Mouse (Mus musculus): ENCODE results near the gene Pask.

The Pask gene

GRCm38 (mm10) chr1:93289678-93290214, 53.5 kb downstream of the Pask start:
- no peak for DNase-seq (ENCODE audit: low spot score)

- no peak for DNase-seq (ENCODE audit: low spot score)
Measured at GRCm38 (mm10) chr1:93277041-93277440, 66.2 kb downstream of the Pask start.

- DNase-seq (ENCODE audit: low spot score) = no peak
Measured at GRCm38 (mm10) chr1:93275561-93275960, 67.7 kb downstream of the Pask start.

- no peak for DNase-seq (ENCODE audit: low spot score)
Measured at GRCm38 (mm10) chr1:93272409-93272821, 70.9 kb downstream of the Pask start.

GRCm38 (mm10) chr1:93271751-93272150, 71.5 kb downstream of the Pask start:
- DNase-seq (ENCODE audit: low spot score) = no peak

GRCm38 (mm10) chr1:93270516-93271240, 72.6 kb downstream of the Pask start:
- DNase-seq (ENCODE audit: low spot score) = no peak

- no peak for DNase-seq (ENCODE audit: low spot score)
Measured at GRCm38 (mm10) chr1:93268246-93268645, 75.0 kb downstream of the Pask start.

GRCm38 (mm10) chr1:93267207-93267606, 76.1 kb downstream of the Pask start:
- DNase-seq (ENCODE audit: low spot score) = no peak

All from lung, postnatal 25 days (tissue).